Mouse (Mus musculus): ENCODE results near the gene Fyn. TPM values are rescaled to one million over a fixed set of nuclear protein-coding genes. Genes with fewer than 3 reads are reported as not detected.

The Fyn gene
- polyA plus RNA-seq, 1 experiment from 2014 or later = 71.0 TPM

Other genes starting within 250 kb of the Fyn start
- 32.7 and 34.8 TPM in 2 replicates for gene Fam229b, start 234.9 kb upstream of the Fyn start, polyA plus RNA-seq (2015; fragmentation: Nextera tagmentation; extraction: Ambion mirVana)
- 9.6 and 10.4 TPM in 2 replicates for gene Tube1, start 234.9 kb upstream of the Fyn start, polyA plus RNA-seq (2015; fragmentation: Nextera tagmentation; extraction: Ambion mirVana)
- 0.41 and 0.44 TPM in 2 replicates for gene Ccn6, start 205.1 kb upstream of the Fyn start, polyA plus RNA-seq (2015; fragmentation: Nextera tagmentation; extraction: Ambion mirVana)
- 8.6 TPM in 2 replicates for gene Traf3ip2, start 244.1 kb downstream of the Fyn start, polyA plus RNA-seq (2015; fragmentation: Nextera tagmentation; extraction: Ambion mirVana)